Mouse (Mus musculus): ENCODE measurements around the gene Cop1. TPM values are rescaled to one million over a fixed set of nuclear protein-coding genes. Genes with fewer than 3 reads are reported as not detected.
A peak's percentile ranks its signal among the peaks of the same experiment; 100 is the strongest.
"Not testable (repeated sequence)": the region's sequence is repeated elsewhere in the genome, so short reads cannot be mapped to it uniquely, and the experiment has no call there.

Gene Cop1
- 37.7 and 38.2 TPM in 2 replicates for polyA plus RNA-seq (2014; fragmentation: Nextera tagmentation; extraction: Ambion mirVana)

DNA sequence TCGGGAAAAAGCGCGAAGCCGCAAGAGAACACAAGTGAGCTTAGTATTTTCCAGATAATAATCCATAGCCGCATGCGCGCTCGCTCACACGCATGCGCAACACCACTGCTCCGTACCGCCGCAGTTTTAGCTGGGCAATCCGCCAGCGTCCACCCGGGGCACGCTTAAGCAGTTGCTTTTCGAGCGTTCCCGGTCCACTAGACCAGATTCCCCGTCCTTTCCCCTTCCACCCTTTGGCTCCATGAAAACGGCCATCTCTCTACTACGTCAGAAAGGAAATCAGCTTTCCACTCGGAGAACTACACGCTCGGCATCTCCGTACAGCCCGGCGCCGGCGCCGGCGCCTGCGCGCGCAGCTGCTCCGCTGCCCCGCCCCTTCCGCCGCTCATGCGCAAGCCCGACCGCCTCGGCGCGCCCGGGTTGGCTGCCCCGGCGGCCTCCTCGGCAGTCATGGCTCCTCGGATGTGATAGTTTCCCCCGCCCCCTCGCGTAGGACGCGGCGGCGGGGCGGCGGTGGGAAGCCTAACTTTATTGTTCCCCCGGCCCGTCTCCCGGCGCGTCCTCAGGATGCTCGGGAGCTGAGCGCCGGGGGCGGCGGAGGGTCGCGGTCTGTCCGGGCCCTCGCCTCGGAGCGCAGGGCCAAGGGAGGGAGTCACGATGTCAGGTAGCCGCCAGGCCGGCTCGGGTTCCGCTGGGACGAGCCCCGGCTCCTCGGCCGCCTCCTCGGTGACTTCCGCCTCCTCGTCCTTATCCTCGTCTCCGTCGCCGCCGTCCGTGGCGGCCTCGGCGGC, at the start of gene Cop1:
Gene Cop1 (plus strand): TSS at position 540 of the 791 bp plus-strand sequence.
- Histone ChIP-seq H3K4me1 (ENCODE audit: control insufficient read depth, insufficient read depth, low read length) (peaks cover 17% of the 10 kb centered on the region), H3K4me3 (ENCODE audit: low read depth, low read length) (peak within 1 kb of the TSS; percentile 73), H3K27ac (ENCODE audit: low read length) (peak within 1 kb of the TSS; percentile 83), H3K4me2 (replicated peaks; ENCODE audit: low read depth, low read length) (peak within 1 kb of the TSS; percentile 63), H3K9ac (replicated peaks; ENCODE audit: low read depth, low read length) (peak within 1 kb of the TSS; percentile 79)
- not testable (repeated sequence) for H3K27me3 ChIP-seq (ENCODE audit: control insufficient read depth, insufficient read depth, low read length); H3K9me3 ChIP-seq (ENCODE audit: control insufficient read depth, low read depth, low read length); H3K36me3 ChIP-seq (ENCODE audit: control insufficient read depth, insufficient read depth, low read length)
- under 1% methylated on average over 69 of the region's 97 CpGs for WGBS
- peak; percentile 96 for ATAC-seq (ENCODE audit: insufficient number of reproducible peaks, insufficient read depth, low FRiP score, low read depth)

DNA sequence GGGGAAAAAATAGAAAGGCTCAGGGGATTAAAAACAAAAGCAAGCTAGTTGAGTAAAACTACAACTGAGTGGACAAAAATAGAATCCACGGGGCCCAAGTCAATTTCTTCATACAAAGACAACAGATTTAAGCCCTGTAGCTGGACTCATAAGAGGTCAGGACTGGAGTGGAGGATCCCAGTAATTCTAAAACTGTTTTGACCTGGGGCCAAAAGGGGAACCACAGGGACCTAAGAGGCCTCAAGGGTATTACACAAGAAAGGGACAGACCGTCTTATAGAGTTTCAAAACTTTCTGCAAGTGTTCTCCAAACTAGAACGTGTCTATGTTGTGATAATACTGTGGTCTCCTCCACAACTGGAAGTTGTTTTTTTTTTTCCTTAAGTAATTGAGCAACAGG, 45.4 kb upstream of the Cop1 start:
- Histone ChIP-seq H3K36me3 (ENCODE audit: control insufficient read depth, insufficient read depth, low read length) (no peaks in the 10 kb centered on the region), H3K4me1 (ENCODE audit: control insufficient read depth, insufficient read depth, low read length) (no peaks in the 10 kb centered on the region), H3K9ac (replicated peaks; ENCODE audit: low read depth, low read length) (no peak overlapping the region), H3K4me2 (replicated peaks; ENCODE audit: low read depth, low read length) (no peak overlapping the region), H3K27ac (ENCODE audit: low read length) (no peak overlapping the region), H3K27me3 (ENCODE audit: control insufficient read depth, insufficient read depth, low read length) (no peaks in the 10 kb centered on the region), H3K9me3 (ENCODE audit: control insufficient read depth, low read depth, low read length) (no peaks in the 10 kb centered on the region), H3K4me3 (ENCODE audit: low read depth, low read length) (no peak overlapping the region)
- no peak for ATAC-seq (ENCODE audit: insufficient number of reproducible peaks, insufficient read depth, low FRiP score, low read depth)
- WGBS, result 73% methylated on average over 3 of the region's 3 CpGs

DNA sequence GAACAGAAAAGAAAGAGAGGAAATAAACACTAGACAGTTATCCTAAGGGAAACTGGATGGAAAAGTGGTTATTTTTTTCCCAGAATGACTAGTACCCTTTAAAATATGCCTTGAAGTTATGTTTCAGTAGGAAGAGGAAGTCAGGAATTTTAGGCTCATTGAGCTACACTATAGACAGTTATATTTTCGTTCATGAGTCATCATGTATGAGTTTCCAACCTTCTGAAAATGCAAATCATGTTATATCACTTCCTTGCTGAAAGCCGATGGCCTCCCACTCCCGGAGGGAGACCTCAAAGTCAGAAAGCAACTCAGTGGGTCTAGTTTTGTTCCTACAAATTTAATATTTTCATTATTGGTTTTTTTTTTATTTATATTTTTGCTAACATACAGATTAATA, 33.5 kb upstream of the Cop1 start:
- H3K9ac ChIP-seq (replicated peaks; ENCODE audit: low read depth, low read length), result no peak overlapping the region
- H3K4me2 ChIP-seq (replicated peaks; ENCODE audit: low read depth, low read length), result no peak overlapping the region
- no peak for ATAC-seq (ENCODE audit: insufficient number of reproducible peaks, insufficient read depth, low FRiP score, low read depth)
- H3K27ac ChIP-seq (ENCODE audit: low read length), result no peak overlapping the region
- H3K36me3 ChIP-seq (ENCODE audit: control insufficient read depth, insufficient read depth, low read length), result no peaks in the 10 kb centered on the region
- H3K27me3 ChIP-seq (ENCODE audit: control insufficient read depth, insufficient read depth, low read length), result no peaks in the 10 kb centered on the region
- H3K4me1 ChIP-seq (ENCODE audit: control insufficient read depth, insufficient read depth, low read length), result no peaks in the 10 kb centered on the region
- 80% methylated on average over 3 of the region's 3 CpGs for WGBS
- H3K9me3 ChIP-seq (ENCODE audit: control insufficient read depth, low read depth, low read length), result no peaks in the 10 kb centered on the region
- H3K4me3 ChIP-seq (ENCODE audit: low read depth, low read length), result no peak overlapping the region

DNA sequence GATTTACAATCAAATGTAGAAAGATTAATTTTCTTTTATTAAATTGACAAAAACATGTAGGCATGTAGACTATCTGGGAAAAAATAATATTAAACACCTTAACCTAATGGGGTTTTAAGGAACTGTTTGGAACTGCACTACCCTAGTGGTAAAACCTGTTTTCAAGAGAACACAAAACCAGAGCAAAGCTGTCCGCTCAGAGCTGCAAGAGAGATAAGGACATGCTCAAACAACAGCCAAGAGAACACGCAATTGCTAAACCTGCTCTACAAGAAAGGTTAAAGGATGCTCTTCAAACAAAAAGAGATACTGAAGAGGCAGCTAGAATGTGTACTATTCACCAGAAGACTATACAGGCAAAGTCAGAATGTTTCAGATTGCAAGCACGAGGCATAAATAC, 32.5 kb upstream of the Cop1 start:
- Histone ChIP-seq H3K27me3 (ENCODE audit: control insufficient read depth, insufficient read depth, low read length) (no peaks in the 10 kb centered on the region), H3K4me3 (ENCODE audit: low read depth, low read length) (no peak overlapping the region), H3K9me3 (ENCODE audit: control insufficient read depth, low read depth, low read length) (no peaks in the 10 kb centered on the region), H3K4me1 (ENCODE audit: control insufficient read depth, insufficient read depth, low read length) (no peaks in the 10 kb centered on the region), H3K4me2 (replicated peaks; ENCODE audit: low read depth, low read length) (no peak overlapping the region), H3K36me3 (ENCODE audit: control insufficient read depth, insufficient read depth, low read length) (no peaks in the 10 kb centered on the region), H3K27ac (ENCODE audit: low read length) (no peak overlapping the region), H3K9ac (replicated peaks; ENCODE audit: low read depth, low read length) (no peak overlapping the region)
- no peak for ATAC-seq (ENCODE audit: insufficient number of reproducible peaks, insufficient read depth, low FRiP score, low read depth)
- WGBS, result 63% methylated on average over 3 of the region's 3 CpGs

DNA sequence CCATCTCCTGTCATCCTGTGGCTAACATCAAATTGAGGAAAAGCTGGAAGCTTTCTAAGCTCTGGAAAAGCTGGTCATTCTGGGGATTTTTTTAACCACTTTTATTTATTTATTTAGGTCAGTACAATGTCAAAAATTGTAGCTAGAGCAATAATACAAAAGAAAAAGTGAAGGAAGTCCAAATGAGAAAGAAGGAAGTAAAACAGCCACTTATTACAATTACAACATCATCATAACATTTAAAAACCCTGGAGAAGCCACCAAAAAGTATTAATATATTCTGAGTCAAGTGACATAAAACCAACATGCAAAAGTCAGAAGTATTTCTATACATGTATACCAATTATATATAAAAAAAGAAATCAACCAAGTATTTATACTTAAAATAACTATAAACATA, 30.9 kb upstream of the Cop1 start:
- ATAC-seq (ENCODE audit: insufficient number of reproducible peaks, insufficient read depth, low FRiP score, low read depth), result no peak
- H3K9ac ChIP-seq (replicated peaks; ENCODE audit: low read depth, low read length), result no peak overlapping the region
- no peaks in the 10 kb centered on the region for H3K36me3 ChIP-seq (ENCODE audit: control insufficient read depth, insufficient read depth, low read length)
- H3K27ac ChIP-seq (ENCODE audit: low read length), result no peak overlapping the region
- no peak overlapping the region for H3K4me3 ChIP-seq (ENCODE audit: low read depth, low read length)
- H3K4me2 ChIP-seq (replicated peaks; ENCODE audit: low read depth, low read length), result no peak overlapping the region
- H3K9me3 ChIP-seq (ENCODE audit: control insufficient read depth, low read depth, low read length), result no peaks in the 10 kb centered on the region
- no peaks in the 10 kb centered on the region for H3K4me1 ChIP-seq (ENCODE audit: control insufficient read depth, insufficient read depth, low read length)
- no peaks in the 10 kb centered on the region for H3K27me3 ChIP-seq (ENCODE audit: control insufficient read depth, insufficient read depth, low read length)

DNA sequence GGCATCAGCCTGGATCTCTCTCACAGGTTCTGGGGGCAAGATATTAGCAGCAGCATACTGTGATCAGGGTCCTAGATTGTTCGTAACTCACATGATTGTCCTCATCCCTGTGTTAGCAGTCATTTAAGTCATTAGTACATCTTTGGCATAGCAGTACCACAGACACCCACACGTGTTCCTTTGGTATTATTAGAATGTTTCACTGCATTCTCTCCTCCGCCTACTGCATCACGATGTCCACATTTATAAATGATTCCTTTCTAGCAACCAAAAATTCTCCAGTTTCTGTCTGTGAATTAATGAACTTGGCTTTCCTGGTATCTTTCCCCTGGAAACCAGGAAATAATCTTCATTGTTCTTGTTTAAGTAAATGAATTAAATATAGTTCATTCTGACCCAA, 20.4 kb upstream of the Cop1 start:
- Histone ChIP-seq H3K4me2 (replicated peaks; ENCODE audit: low read depth, low read length) (no peak overlapping the region), H3K4me1 (ENCODE audit: control insufficient read depth, insufficient read depth, low read length) (no peaks in the 10 kb centered on the region), H3K27me3 (ENCODE audit: control insufficient read depth, insufficient read depth, low read length) (no peaks in the 10 kb centered on the region), H3K4me3 (ENCODE audit: low read depth, low read length) (no peak overlapping the region), H3K9ac (replicated peaks; ENCODE audit: low read depth, low read length) (no peak overlapping the region), H3K9me3 (ENCODE audit: control insufficient read depth, low read depth, low read length) (no peaks in the 10 kb centered on the region), H3K36me3 (ENCODE audit: control insufficient read depth, insufficient read depth, low read length) (no peaks in the 10 kb centered on the region), H3K27ac (ENCODE audit: low read length) (no peak overlapping the region)
- no peak for ATAC-seq (ENCODE audit: insufficient number of reproducible peaks, insufficient read depth, low FRiP score, low read depth)
- 78% methylated on average over 4 of the region's 4 CpGs for WGBS

DNA sequence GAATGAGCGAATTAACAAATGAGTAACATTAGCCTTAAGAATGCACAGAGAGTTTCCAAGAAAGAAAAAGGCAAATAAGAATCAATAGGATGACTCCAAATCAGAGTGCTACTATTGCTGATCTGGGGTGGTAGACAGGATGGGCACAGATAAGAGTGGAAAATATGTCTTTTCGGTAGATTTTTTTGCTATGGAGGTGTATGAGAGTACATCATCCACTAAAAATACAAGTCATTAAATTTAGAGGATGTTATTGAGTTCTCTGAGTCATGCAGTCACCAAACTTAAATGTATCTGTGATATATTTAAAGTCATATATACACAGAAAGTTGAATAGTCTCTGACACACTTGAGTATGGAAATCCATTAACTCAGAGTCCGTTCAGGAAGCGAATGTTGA, 14.7 kb upstream of the Cop1 start:
- H3K4me3 ChIP-seq (ENCODE audit: low read depth, low read length), result no peak overlapping the region
- H3K36me3 ChIP-seq (ENCODE audit: control insufficient read depth, insufficient read depth, low read length), result no peaks in the 10 kb centered on the region
- no peaks in the 10 kb centered on the region for H3K9me3 ChIP-seq (ENCODE audit: control insufficient read depth, low read depth, low read length)
- H3K27me3 ChIP-seq (ENCODE audit: control insufficient read depth, insufficient read depth, low read length), result no peaks in the 10 kb centered on the region
- no peak for ATAC-seq (ENCODE audit: insufficient number of reproducible peaks, insufficient read depth, low FRiP score, low read depth)
- no peak overlapping the region for H3K4me2 ChIP-seq (replicated peaks; ENCODE audit: low read depth, low read length)
- H3K4me1 ChIP-seq (ENCODE audit: control insufficient read depth, insufficient read depth, low read length), result no peaks in the 10 kb centered on the region
- 88% methylated on average over 4 of the region's 4 CpGs for WGBS
- no peak overlapping the region for H3K27ac ChIP-seq (ENCODE audit: low read length)
- no peak overlapping the region for H3K9ac ChIP-seq (replicated peaks; ENCODE audit: low read depth, low read length)

DNA sequence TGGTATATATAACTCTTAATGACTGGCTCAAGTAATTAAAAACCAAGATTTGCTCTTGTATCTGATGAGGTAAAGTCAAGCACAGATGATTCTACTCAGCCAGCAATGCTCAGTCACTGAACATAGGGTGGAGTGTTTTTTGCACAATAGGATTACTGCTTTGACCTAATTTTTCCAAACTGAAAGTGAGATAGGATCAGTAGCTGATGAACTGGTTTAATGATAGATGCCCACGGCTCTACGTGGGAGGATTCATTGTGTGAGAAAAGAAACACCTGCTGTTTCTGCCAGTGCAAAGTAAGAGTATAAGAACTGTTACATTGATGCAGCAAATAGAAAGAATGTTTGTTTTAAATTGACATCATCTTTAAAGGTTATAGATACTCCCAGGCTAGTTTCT, 10.1 kb upstream of the Cop1 start:
- H3K27ac ChIP-seq (ENCODE audit: low read length), result no peak overlapping the region
- ATAC-seq (ENCODE audit: insufficient number of reproducible peaks, insufficient read depth, low FRiP score, low read depth), result no peak
- WGBS, result 42% methylated on average over 2 of the region's 2 CpGs

More for the DNA sequence above, 10.1 kb upstream of the Cop1 start:
- Histone ChIP-seq H3K4me3 (ENCODE audit: low read depth, low read length) (no peak overlapping the region), H3K4me2 (replicated peaks; ENCODE audit: low read depth, low read length) (no peak overlapping the region), H3K9me3 (ENCODE audit: control insufficient read depth, low read depth, low read length) (no peaks in the 10 kb centered on the region), H3K4me1 (ENCODE audit: control insufficient read depth, insufficient read depth, low read length) (no peaks in the 10 kb centered on the region), H3K27me3 (ENCODE audit: control insufficient read depth, insufficient read depth, low read length) (no peaks in the 10 kb centered on the region), H3K9ac (replicated peaks; ENCODE audit: low read depth, low read length) (no peak overlapping the region), H3K36me3 (ENCODE audit: control insufficient read depth, insufficient read depth, low read length) (no peaks in the 10 kb centered on the region)
